Mouse (Mus musculus): Measurements from ENCODE around the gene Dpf2.

GRCm38 (mm10) chr19:5950218-5950617 lies 37.4 kb upstream of the Dpf2 start:
- no peak for TF ChIP-seq CTCF (IDR thresholded peaks at IDR 0.05; ENCODE audit: low read depth, low read length)
- no peak for TF ChIP-seq POLR2A (IDR thresholded peaks at IDR 0.05; ENCODE audit: borderline replicate concordance, low read depth, low read length)
